Mouse (Mus musculus) intestine, postnatal 0 days (tissue): ENCODE results near the gene Rps25. TPM values are rescaled to one million over a fixed set of nuclear protein-coding genes. Genes with fewer than 3 reads are reported as not detected.

ENCODE experiments used
- ATAC-seq: fragments of 200-750 bp; cut with Nextera tagmentation; 2 replicates; pipeline ENCODE4 v1.8.0; 2017; ENCODE audit warnings: mild to moderate bottlenecking, moderate TSS enrichment, moderate library complexity
- H3K27ac ChIP-seq: fragments of 300-500 bp; sonication (generic); 2 replicates; pipeline ENCODE4 v1.5.1; 2014; ENCODE audit warnings: mild to moderate bottlenecking, low read depth, low read length, moderate library complexity
- H3K27me3 ChIP-seq: fragments of 300-500 bp; sonication (generic); replicated peaks from 2 replicates; pipeline ENCODE4 v1.6.1; 2014; ENCODE audit warnings: low read length, mixed read lengths; ENCODE audit not compliant: control insufficient read depth, insufficient read depth
- H3K36me3 ChIP-seq: fragments of 300-500 bp; sonication (generic); 2 replicates; pipeline ENCODE4 v1.6.1; 2014; ENCODE audit warnings: mild to moderate bottlenecking, moderate library complexity; ENCODE audit not compliant: control insufficient read depth, insufficient read depth
- H3K4me1 ChIP-seq: fragments of 300-500 bp; sonication (generic); replicated peaks from 2 replicates; pipeline ENCODE4 v1.6.1; 2014; ENCODE audit warnings: antibody characterized with exemption, low read length, mixed read lengths; ENCODE audit not compliant: control insufficient read depth, insufficient read depth
- H3K4me2 ChIP-seq: fragments of 300-500 bp; sonication (generic); replicated peaks from 2 replicates; pipeline ENCODE4 v1.6.1; 2014; ENCODE audit warnings: low read depth, mild to moderate bottlenecking, moderate library complexity
- H3K4me3 ChIP-seq: fragments of 300-500 bp; sonication (generic); 2 replicates; pipeline ENCODE4 v1.5.1; 2014; ENCODE audit warnings: low read depth, low read length
- H3K9ac ChIP-seq: fragments of 300-500 bp; sonication (generic); 2 replicates; pipeline ENCODE4 v1.6.1; 2014; ENCODE audit warnings: mild to moderate bottlenecking, low read depth, low read length
- H3K9me3 ChIP-seq: fragments of 300-500 bp; sonication (generic); 2 replicates; pipeline ENCODE4 v1.6.1; 2016; ENCODE audit warnings: mixed run types; ENCODE audit not compliant: control insufficient read depth
- CTCF ChIP-seq: sonication (generic); IDR thresholded peaks from 2 replicates; pipeline ENCODE4 v1.5.1; 2016; ENCODE audit warnings: low read depth, mild to moderate bottlenecking, control low read depth, antibody characterized with exemption, moderate library complexity
- WGBS: fragments of 180-500 bp; shearing (Covaris S2); extraction: QIAGEN DNeasy Blood & Tissue Kit; methylation state at CpG from one replicate; pipeline ENCODE4 v1.1.7; 2014; 5-methylcytosine and 5-hydroxymethylcytosine counted together
- polyA plus RNA-seq: library from polyadenylated mRNA; unstranded; fragments of >200 nt; fragmentation: Nextera tagmentation; extraction: Ambion mirVana; gene quantifications from 2 replicates; pipeline ENCODE4 v1.2.1, GENCODE M21; 2015

Rps25 gene
- polyA plus RNA-seq, 1 experiment from 2014 or later: 1,542 TPM

DNA sequence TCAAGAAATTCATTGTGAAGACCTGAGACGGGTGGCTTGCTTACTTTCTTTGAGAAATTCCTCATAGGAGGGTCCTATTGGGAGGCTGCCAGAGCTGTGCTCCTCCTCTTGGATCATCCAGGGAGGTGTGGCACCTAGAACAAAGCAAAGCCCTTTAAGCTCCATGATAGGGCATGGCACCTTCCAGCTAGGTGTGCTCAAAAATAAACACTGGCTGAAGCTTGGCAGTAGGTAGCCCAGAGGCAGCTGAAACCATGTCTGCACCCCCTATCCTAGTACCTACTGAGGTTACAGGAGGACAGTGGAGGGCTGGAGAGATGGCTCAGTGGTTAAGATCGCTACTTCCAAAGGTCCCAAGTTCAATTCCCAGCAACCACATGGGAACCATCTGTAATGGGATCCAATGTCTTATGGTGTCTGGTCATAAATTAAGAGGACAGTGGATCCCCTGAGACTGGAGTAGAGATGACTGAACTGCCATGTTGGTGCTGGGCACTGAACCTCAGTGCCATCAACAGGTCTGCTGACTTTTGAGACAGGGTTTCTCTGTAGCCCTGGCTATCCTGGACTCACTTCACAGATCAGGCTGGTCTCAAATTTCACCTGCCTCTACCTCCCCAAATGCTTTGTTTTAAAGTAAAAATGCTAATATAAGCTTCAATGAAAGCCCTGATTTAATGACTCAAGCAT, 3.9 kb downstream of the Rps25 start:
- TF ChIP-seq CTCF: no peak
- Histone ChIP-seq H3K27me3 (no peaks in the 10 kb centered on the region), H3K36me3 (peaks cover 40% of the 10 kb centered on the region), H3K4me1 (no peaks in the 10 kb centered on the region), H3K4me3 (no peak overlapping the region), H3K9me3 (no peaks in the 10 kb centered on the region), H3K9ac (no peak overlapping the region), H3K4me2 (no peak overlapping the region), H3K27ac (no peak overlapping the region)
- no peak for ATAC-seq
- WGBS: 66% methylated on average over 2 of the region's 2 CpGs

DNA sequence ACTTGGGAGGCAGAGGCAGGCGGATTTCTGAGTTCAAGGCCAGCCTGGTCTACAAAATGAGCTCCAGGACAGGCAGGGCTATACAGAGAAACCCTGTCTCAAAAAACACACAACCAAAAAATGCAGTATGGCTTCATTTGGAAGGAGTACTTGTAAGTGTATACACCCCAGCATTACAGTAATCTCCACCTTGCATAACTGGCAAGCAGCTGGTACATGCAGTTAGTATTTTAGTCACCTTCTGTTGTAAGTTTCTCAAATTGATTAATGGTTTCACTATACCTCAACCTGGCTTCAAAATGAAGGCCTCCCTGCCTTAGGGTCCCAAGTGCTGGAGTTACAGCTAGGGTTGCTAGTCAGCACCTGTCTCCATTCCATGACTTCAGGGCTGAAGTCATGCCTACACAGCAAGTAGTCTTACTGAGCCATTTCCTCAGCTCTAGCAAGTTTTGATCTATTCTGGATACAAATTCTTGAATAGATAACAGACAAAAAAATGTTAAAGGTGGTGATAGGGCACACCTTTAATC, 4.7 kb downstream of the Rps25 start:
- H3K9ac ChIP-seq: no peak overlapping the region
- WGBS: 74% methylated on average over 1 of the region's 1 CpGs
- H3K27ac ChIP-seq: no peak overlapping the region
- H3K4me3 ChIP-seq: no peak overlapping the region
- no peak for TF ChIP-seq CTCF
- H3K9me3 ChIP-seq: no peaks in the 10 kb centered on the region
- H3K4me2 ChIP-seq: no peak overlapping the region
- peaks cover 44% of the 10 kb centered on the region for H3K36me3 ChIP-seq
- no peak for ATAC-seq
- no peaks in the 10 kb centered on the region for H3K27me3 ChIP-seq
- H3K4me1 ChIP-seq: no peaks in the 10 kb centered on the region

DNA sequence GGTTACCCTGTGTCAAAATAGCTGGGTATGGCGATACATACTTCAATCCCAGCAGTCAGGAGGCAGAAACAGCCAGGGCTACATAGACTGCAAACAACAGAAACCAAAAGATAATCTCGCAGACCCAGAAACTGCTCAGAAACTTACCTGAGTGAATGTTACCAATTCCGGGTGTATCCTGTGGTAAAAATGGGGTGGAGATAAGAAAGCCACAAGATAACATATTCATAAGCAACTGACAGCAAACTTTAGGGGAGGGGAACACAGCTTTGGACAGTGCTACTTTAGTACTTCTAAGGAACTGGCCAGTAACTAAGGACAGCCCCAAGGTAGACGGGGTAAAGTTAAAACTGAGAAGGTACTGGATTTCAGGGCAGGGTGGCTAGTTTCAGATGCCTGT, 5.4 kb downstream of the Rps25 start:
- Histone ChIP-seq H3K36me3 (peaks cover 44% of the 10 kb centered on the region), H3K27ac (no peak overlapping the region), H3K4me1 (no peaks in the 10 kb centered on the region), H3K9ac (no peak overlapping the region), H3K27me3 (no peaks in the 10 kb centered on the region), H3K9me3 (no peaks in the 10 kb centered on the region), H3K4me3 (no peak overlapping the region), H3K4me2 (no peak overlapping the region)
- no peak for TF ChIP-seq CTCF
- 73% methylated on average over 4 of the region's 4 CpGs for WGBS
- no peak for ATAC-seq

DNA sequence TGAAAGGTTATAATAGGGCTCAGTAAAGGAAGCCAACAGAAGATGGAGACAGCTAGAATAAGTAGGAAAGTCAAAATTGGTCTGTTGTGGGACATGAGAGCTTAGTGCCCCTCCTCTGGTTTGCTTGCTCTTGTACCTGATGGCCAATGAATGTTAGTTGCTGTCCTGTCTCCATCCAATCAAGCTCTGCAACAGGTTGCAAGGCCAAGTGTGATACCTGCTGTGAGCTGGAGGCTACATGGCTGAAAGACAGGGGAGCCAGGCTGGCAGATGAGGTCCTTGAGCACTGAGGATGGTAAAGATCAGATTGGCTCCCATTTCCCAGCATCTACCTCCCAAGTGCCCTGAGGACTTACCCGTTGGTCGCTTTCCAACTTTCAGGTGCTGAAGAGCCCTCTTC, 5.8 kb downstream of the Rps25 start:
- no peak overlapping the region for H3K9ac ChIP-seq
- H3K36me3 ChIP-seq: peaks cover 44% of the 10 kb centered on the region
- H3K4me1 ChIP-seq: no peaks in the 10 kb centered on the region
- no peaks in the 10 kb centered on the region for H3K27me3 ChIP-seq
- no peak for TF ChIP-seq CTCF
- ATAC-seq: no peak
- WGBS: 79% methylated on average over 2 of the region's 2 CpGs
- H3K4me2 ChIP-seq: no peak overlapping the region
- H3K4me3 ChIP-seq: no peak overlapping the region
- no peaks in the 10 kb centered on the region for H3K9me3 ChIP-seq
- no peak overlapping the region for H3K27ac ChIP-seq

DNA sequence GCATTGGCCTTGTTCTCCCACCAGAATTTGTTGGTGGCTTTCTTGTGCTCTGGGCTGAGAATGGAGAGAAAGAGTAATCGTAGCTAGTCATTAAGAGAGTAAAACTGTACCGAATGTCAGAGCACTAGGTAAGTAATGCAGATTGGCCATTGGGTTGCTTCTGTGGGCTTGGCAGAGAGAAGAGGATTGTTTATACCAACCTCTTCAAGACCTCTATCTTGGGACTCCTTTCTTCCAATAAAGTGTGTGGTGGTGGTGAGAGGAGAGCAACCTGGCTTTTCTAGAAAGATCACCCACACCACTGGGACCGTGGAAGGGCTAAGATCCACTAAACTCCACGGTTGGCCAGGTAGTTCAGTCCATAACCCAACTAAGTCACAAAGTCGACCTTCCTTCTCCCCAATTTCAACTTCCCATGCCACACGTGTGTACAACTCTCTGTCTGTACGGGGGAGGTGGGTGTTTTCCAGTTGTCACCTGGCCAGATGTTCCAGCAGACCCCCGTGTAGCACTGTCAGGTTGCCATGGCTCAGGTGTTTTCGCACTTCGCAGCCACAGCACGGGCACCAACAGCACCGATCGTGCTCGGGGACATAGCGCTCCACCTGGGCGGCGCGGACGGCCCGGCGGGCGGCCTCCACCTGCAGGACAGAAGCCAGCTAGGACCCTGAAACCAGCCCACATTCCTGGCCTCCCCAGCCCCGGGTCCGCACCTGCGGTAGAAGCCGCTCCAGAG, 10.4 kb downstream of the Rps25 start:
- Histone ChIP-seq H3K4me1 (no peaks in the 10 kb centered on the region), H3K4me2 (peak overlapping the region; percentile 91), H3K27me3 (no peaks in the 10 kb centered on the region), H3K9ac (peak overlapping the region; percentile 73), H3K27ac (peak overlapping the region; percentile 69), H3K9me3 (no peaks in the 10 kb centered on the region), H3K4me3 (peak overlapping the region; percentile 88), H3K36me3 (peaks cover 17% of the 10 kb centered on the region)
- 4% methylated on average over 26 of the region's 26 CpGs for WGBS
- peak; percentile 63 for ATAC-seq
- TF ChIP-seq CTCF: no peak

DNA sequence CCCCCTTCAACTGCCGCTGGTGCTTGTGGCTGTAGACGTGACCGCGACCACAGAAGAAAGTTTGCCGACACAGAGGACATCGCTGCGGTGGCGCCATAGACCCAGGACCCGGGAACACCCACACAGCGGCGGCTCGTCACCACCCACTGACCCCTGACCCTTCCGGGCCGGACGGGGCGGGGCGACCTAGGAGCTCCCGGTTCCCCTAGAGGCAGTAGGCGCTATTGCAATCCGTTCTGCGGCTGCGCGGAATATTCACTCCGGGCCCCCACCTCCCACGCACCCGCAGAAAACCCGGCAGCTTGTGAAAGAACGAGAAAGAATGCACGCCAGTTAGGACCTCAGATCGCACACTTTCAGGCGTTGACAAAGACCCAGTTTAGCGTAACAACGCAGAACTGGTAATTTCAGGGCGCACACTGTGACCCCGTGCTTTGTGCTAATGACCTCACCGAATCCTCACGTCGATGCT, 11.0 kb downstream of the Rps25 start:
- peak overlapping the region; percentile 73 for H3K9ac ChIP-seq
- no peaks in the 10 kb centered on the region for H3K4me1 ChIP-seq
- peak overlapping the region; percentile 91 for H3K4me2 ChIP-seq
- peak; percentile 90 for TF ChIP-seq CTCF
- H3K36me3 ChIP-seq: peaks cover 11% of the 10 kb centered on the region
- peak overlapping the region; percentile 69 for H3K27ac ChIP-seq
- WGBS: under 1% methylated on average over 38 of the region's 38 CpGs
- no peaks in the 10 kb centered on the region for H3K9me3 ChIP-seq
- ATAC-seq: peak; percentile 93
- H3K4me3 ChIP-seq: peak overlapping the region; percentile 88
- no peaks in the 10 kb centered on the region for H3K27me3 ChIP-seq
